Mouse (Mus musculus): ENCODE measurements around the gene Gm4792. TPM values are rescaled to one million over a fixed set of nuclear protein-coding genes. Genes with fewer than 3 reads are reported as not detected.

Gm4792 gene
- not detected in 2 replicates for polyA plus RNA-seq (2012; rRNA removed)

DNA sequence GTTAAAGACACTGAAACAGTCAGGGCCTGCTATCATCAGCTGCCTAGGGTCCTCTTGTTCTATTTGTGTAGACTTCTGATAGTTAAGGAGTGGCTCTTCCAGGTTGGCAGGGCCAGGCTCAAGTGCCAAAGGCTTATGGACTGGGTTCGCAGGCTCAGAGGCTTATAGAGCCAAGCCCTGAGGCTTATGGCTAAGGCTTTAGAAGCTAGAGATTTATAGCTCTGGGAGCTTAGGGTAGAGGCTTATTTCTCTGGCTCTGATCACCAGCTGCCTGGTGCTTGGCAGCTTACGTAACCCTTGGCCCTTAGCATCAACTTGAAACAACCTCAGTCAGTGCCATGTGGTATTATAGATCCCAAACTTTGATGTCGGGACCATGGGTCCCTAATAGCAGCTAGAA lies at the start of gene Gm4792:
Gm4792 (minus strand) TSS at position 233 of the 400 bp plus-strand sequence.
- H3K4me3 ChIP-seq (ENCODE audit: control insufficient read depth, insufficient read depth, low read length): no peak within 1 kb of the TSS
- TF ChIP-seq CTCF (IDR thresholded peaks at IDR 0.05; ENCODE audit: borderline replicate concordance, control insufficient read depth, extremely low read depth, insufficient read depth, low read length, poor library complexity): no peak
- no peak for TF ChIP-seq POLR2A (IDR thresholded peaks at IDR 0.05; ENCODE audit: control insufficient read depth, extremely low read depth, insufficient read depth, low read length, poor library complexity)
- no peaks in the 10 kb centered on the region for H3K4me1 ChIP-seq (replicated peaks; ENCODE audit: control insufficient read depth, insufficient read depth, low read length)
- H3K27me3 ChIP-seq (ENCODE audit: control insufficient read depth, insufficient read depth, low read length): no peaks in the 10 kb centered on the region
- no peaks in the 10 kb centered on the region for H3K36me3 ChIP-seq (ENCODE audit: control insufficient read depth, insufficient read depth, low read length)
- no peak within 1 kb of the TSS for H3K27ac ChIP-seq (ENCODE audit: control insufficient read depth, insufficient read depth, low read length)
- WGBS: 94% methylated on average over 3 of the region's 3 CpGs
- no peak for DNase-seq

DNA sequence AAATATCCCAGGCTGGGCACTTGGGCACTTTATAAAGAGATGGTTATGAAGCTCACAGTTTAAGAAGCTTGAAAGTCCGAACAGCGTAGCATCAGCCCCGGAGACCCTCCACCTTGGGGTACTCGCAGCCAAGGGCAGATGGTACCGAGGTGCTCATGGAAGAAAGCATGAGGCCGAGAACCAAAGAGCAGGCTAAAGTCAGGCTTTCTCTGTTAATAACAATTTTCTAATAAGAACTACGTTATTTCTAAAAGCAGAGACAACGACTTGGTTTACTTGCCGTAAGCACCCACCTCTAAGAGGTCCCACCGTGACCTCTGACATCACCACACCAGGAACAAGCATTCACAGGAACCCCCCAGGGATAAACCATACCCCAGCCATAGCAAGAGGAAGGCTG lies 49.5 kb upstream of the Gm4792 start:
- DNase-seq: no peak
- H3K4me3 ChIP-seq (ENCODE audit: control insufficient read depth, insufficient read depth, low read length): no peak overlapping the region
- WGBS: over 99% methylated on average over 10 of the region's 10 CpGs
- no peak overlapping the region for H3K27ac ChIP-seq (ENCODE audit: control insufficient read depth, insufficient read depth, low read length)
- no peaks in the 10 kb centered on the region for H3K36me3 ChIP-seq (ENCODE audit: control insufficient read depth, insufficient read depth, low read length)
- TF ChIP-seq CTCF (IDR thresholded peaks at IDR 0.05; ENCODE audit: borderline replicate concordance, control insufficient read depth, extremely low read depth, insufficient read depth, low read length, poor library complexity) (no peak), POLR2A (IDR thresholded peaks at IDR 0.05; ENCODE audit: control insufficient read depth, extremely low read depth, insufficient read depth, low read length, poor library complexity) (no peak)
- H3K4me1 ChIP-seq (replicated peaks; ENCODE audit: control insufficient read depth, insufficient read depth, low read length): no peaks in the 10 kb centered on the region; the same call in 1 of the 2 replicates
- no peaks in the 10 kb centered on the region for H3K27me3 ChIP-seq (ENCODE audit: control insufficient read depth, insufficient read depth, low read length)

DNA sequence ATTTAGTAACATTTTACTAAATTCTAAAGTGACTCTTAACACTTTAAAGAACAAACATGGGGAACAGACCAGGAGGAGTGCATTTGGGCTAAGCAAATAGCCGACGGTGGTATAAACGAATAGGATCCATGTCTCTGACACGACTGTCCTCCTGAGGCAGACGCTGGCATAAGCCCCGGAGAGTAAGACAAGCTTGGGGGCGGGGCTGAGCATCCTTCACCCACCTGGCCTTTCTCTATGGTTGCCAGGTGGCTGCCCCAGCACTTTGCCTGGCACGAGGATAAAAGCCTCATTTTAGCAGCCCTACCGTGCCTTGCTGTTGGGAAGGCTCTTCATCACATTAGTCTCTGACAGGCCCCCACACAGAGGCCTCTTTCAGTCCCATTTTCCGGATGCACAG lies 48.8 kb upstream of the Gm4792 start:
- no peak overlapping the region for H3K4me3 ChIP-seq (ENCODE audit: control insufficient read depth, insufficient read depth, low read length)
- 91% methylated on average over 10 of the region's 10 CpGs for WGBS
- DNase-seq: no peak
- no peaks in the 10 kb centered on the region for H3K27me3 ChIP-seq (ENCODE audit: control insufficient read depth, insufficient read depth, low read length)
- H3K36me3 ChIP-seq (ENCODE audit: control insufficient read depth, insufficient read depth, low read length): no peaks in the 10 kb centered on the region
- no peak overlapping the region for H3K27ac ChIP-seq (ENCODE audit: control insufficient read depth, insufficient read depth, low read length)
- H3K4me1 ChIP-seq (replicated peaks; ENCODE audit: control insufficient read depth, insufficient read depth, low read length): no peaks in the 10 kb centered on the region; the same call in 1 of the 2 replicates
- no peak for TF ChIP-seq POLR2A (IDR thresholded peaks at IDR 0.05; ENCODE audit: control insufficient read depth, extremely low read depth, insufficient read depth, low read length, poor library complexity)
- TF ChIP-seq CTCF (IDR thresholded peaks at IDR 0.05; ENCODE audit: borderline replicate concordance, control insufficient read depth, extremely low read depth, insufficient read depth, low read length, poor library complexity): no peak

DNA sequence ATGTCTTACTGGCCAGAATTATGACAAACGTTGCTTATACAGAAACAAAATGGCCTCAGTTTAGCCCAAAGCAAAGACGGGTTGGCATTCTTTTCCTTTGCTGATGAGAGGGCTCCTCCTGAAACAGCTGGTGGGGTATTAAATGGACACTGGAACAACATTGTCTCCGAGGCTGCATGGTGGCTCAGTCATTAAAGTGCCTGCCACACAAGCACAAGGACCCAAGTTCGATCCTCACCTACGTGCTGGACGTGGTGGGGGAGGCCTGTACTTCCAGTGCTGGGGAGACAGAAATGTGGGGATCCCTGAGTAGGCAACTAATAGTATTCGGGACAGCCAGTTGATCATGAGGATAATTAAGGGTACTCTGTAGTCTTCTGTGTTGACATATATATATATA lies 48.1 kb upstream of the Gm4792 start:
- WGBS: 97% methylated on average over 7 of the region's 7 CpGs
- TF ChIP-seq CTCF (IDR thresholded peaks at IDR 0.05; ENCODE audit: borderline replicate concordance, control insufficient read depth, extremely low read depth, insufficient read depth, low read length, poor library complexity): no peak
- TF ChIP-seq POLR2A (IDR thresholded peaks at IDR 0.05; ENCODE audit: control insufficient read depth, extremely low read depth, insufficient read depth, low read length, poor library complexity): no peak
- DNase-seq: no peak
- Histone ChIP-seq H3K4me1 (replicated peaks; ENCODE audit: control insufficient read depth, insufficient read depth, low read length) (no peaks in the 10 kb centered on the region; the same call in 1 of the 2 replicates), H3K27me3 (ENCODE audit: control insufficient read depth, insufficient read depth, low read length) (no peaks in the 10 kb centered on the region), H3K36me3 (ENCODE audit: control insufficient read depth, insufficient read depth, low read length) (no peaks in the 10 kb centered on the region), H3K4me3 (ENCODE audit: control insufficient read depth, insufficient read depth, low read length) (no peak overlapping the region), H3K27ac (ENCODE audit: control insufficient read depth, insufficient read depth, low read length) (no peak overlapping the region)

DNA sequence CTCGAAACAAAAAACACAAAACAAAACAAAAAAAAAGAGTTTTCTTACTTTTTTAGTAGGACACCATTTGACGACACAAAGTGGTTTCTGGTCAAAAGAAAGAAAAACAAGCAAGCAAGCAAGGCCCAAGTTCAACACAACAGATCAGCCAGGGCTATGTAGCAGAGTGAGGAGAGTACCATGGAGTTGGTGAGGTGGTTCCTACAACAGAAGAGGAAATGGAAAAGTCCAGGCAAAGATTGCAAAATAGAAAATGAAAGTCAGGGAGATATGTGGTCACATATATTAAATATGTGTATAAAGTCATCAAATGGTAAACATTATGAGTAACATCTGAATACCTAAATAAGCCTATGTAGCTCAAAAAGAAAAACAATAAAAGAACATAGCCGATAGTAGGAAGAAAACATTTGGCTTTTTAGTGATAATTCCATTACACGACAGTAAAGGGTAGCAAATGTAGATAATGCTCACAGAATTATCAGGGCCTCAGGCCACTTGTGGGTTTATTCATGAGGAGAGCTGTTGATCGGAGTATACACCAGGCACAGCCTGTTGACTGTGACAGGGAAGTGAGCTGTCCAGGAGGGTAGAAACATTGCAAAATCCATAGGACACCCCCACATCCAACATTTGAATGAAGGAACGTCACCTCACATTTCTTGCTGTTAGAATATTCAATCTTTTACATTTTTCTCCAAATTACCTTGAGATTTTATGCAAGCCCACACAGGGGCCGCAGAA lies 47.2 kb upstream of the Gm4792 start:
- no peak overlapping the region for H3K4me3 ChIP-seq (ENCODE audit: control insufficient read depth, insufficient read depth, low read length)
- H3K27me3 ChIP-seq (ENCODE audit: control insufficient read depth, insufficient read depth, low read length): no peaks in the 10 kb centered on the region
- WGBS: 94% methylated on average over 7 of the region's 7 CpGs
- H3K36me3 ChIP-seq (ENCODE audit: control insufficient read depth, insufficient read depth, low read length): no peaks in the 10 kb centered on the region
- TF ChIP-seq CTCF (IDR thresholded peaks at IDR 0.05; ENCODE audit: borderline replicate concordance, control insufficient read depth, extremely low read depth, insufficient read depth, low read length, poor library complexity) (no peak), POLR2A (IDR thresholded peaks at IDR 0.05; ENCODE audit: control insufficient read depth, extremely low read depth, insufficient read depth, low read length, poor library complexity) (no peak)
- no peaks in the 10 kb centered on the region; the same call in 1 of the 2 replicates for H3K4me1 ChIP-seq (replicated peaks; ENCODE audit: control insufficient read depth, insufficient read depth, low read length)
- H3K27ac ChIP-seq (ENCODE audit: control insufficient read depth, insufficient read depth, low read length): no peak overlapping the region
- no peak for DNase-seq

DNA sequence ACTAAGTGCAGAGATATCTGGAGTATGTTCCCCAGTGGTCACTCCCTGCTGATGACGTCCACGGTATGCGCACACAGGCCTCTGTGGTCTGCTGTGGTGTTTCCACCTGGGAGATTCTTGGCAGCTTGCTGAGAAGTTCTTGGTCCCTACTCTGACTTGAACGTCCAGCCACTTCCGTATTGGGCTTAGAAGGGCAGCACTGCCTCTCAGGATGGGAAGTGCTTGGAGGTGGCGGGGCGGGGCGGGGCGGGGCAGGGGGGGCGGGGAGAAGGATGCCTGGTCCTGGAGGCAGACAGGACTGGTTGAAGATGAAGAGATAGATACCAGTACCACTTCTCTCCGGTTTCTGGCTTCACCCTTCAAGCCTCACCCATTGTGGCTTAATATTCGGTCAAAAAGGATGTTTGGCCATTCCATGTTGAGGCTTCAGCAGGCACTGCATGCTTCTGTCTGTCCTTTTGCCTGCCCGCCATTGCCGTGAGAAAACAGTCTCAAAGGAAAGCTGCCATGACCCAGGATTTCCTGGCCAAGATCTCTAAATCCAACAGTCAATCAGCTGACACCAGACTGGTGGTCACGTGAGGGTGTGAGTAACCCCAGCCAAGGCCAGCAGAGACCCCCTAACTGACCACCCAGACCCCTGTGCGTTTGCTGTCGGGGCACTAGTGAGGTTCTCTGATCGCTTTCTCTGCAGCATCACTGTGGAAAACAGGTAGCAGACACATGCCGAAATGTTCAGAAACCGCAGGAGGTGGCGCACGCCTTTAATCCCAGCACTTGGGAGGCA lies 46.3 kb upstream of the Gm4792 start:
- no peak overlapping the region for H3K27ac ChIP-seq (ENCODE audit: control insufficient read depth, insufficient read depth, low read length)
- WGBS: 63% methylated on average over 22 of the region's 22 CpGs
- H3K4me3 ChIP-seq (ENCODE audit: control insufficient read depth, insufficient read depth, low read length): no peak overlapping the region
- TF ChIP-seq CTCF (IDR thresholded peaks at IDR 0.05; ENCODE audit: borderline replicate concordance, control insufficient read depth, extremely low read depth, insufficient read depth, low read length, poor library complexity) (no peak), POLR2A (IDR thresholded peaks at IDR 0.05; ENCODE audit: control insufficient read depth, extremely low read depth, insufficient read depth, low read length, poor library complexity) (no peak)
- H3K36me3 ChIP-seq (ENCODE audit: control insufficient read depth, insufficient read depth, low read length): no peaks in the 10 kb centered on the region
- no peaks in the 10 kb centered on the region; the same call in 1 of the 2 replicates for H3K4me1 ChIP-seq (replicated peaks; ENCODE audit: control insufficient read depth, insufficient read depth, low read length)
- no peaks in the 10 kb centered on the region for H3K27me3 ChIP-seq (ENCODE audit: control insufficient read depth, insufficient read depth, low read length)
- no peak for DNase-seq
